Mouse (Mus musculus) limb, embryonic 14.5 days (tissue): Measurements from ENCODE around the gene Fam166a. TPM values are rescaled to one million over a fixed set of nuclear protein-coding genes. Genes with fewer than 3 reads are reported as not detected.

Experiments
- ATAC-seq: fragments of 200-750 bp; cut with Nextera tagmentation; 2 replicates; pipeline ENCODE4 v1.8.0; 2017; ENCODE audit warnings: low read depth, moderate number of reproducible peaks, moderate TSS enrichment; ENCODE audit not compliant: low FRiP score
- DNase-seq: peaks from one replicate; pipeline ENCODE4 v3.0.0-alpha.2; 2015; ENCODE audit warnings: low spot score
- H3K27ac ChIP-seq: fragments of 300-500 bp; sonication (generic); replicated peaks from 2 replicates; pipeline ENCODE4 v1.5.1; 2014; ENCODE audit warnings: low read depth, mild to moderate bottlenecking, low read length, moderate library complexity, mixed read lengths
- H3K27me3 ChIP-seq: fragments of 300-500 bp; sonication (generic); 2 replicates; pipeline ENCODE4 v1.6.1; 2014; ENCODE audit warnings: low read length, mixed read lengths; ENCODE audit not compliant: control insufficient read depth, insufficient read depth
- H3K36me3 ChIP-seq: fragments of 300-500 bp; sonication (generic); 2 replicates; pipeline ENCODE4 v1.6.1; 2014; ENCODE audit warnings: mild to moderate bottlenecking, low read length, moderate library complexity, mixed read lengths; ENCODE audit not compliant: control insufficient read depth, insufficient read depth
- H3K4me1 ChIP-seq: fragments of 300-500 bp; sonication (generic); 2 replicates; pipeline ENCODE4 v1.6.1; 2014; ENCODE audit warnings: antibody characterized with exemption, low read length, mixed read lengths; ENCODE audit not compliant: control insufficient read depth, insufficient read depth
- H3K4me2 ChIP-seq: fragments of 300-500 bp; sonication (generic); replicated peaks from 2 replicates; pipeline ENCODE4 v1.6.1; 2014; ENCODE audit warnings: low read depth, mild to moderate bottlenecking, low read length, moderate library complexity; ENCODE audit not compliant: severe bottlenecking
- H3K4me3 ChIP-seq: fragments of 300-500 bp; sonication (generic); replicated peaks from 2 replicates; pipeline ENCODE4 v1.5.1; 2014; ENCODE audit warnings: low read length
- H3K9ac ChIP-seq: fragments of 300-500 bp; sonication (generic); 2 replicates; pipeline ENCODE4 v1.6.1; 2014; ENCODE audit warnings: mild to moderate bottlenecking, low read depth, low read length, moderate library complexity; ENCODE audit not compliant: severe bottlenecking
- H3K9me3 ChIP-seq: fragments of 300-500 bp; sonication (generic); 2 replicates; pipeline ENCODE4 v1.6.1; 2016; ENCODE audit warnings: low read length; ENCODE audit not compliant: control insufficient read depth
- POLR2A ChIP-seq: fragments of 200-500 bp; IDR thresholded peaks from 2 replicates; pipeline ENCODE4 v1.8.0; 2012; ENCODE audit warnings: inconsistent platforms, mild to moderate bottlenecking, moderate library complexity, borderline replicate concordance; ENCODE audit not compliant: insufficient read depth, insufficient read length; ENCODE audit errors: extremely low read depth
- WGBS: fragments of 180-500 bp; shearing (Covaris S2); extraction: QIAGEN DNeasy Blood & Tissue Kit; methylation state at CpG from one replicate; pipeline ENCODE4 v1.1.7; 2014; 5-methylcytosine and 5-hydroxymethylcytosine counted together
- polyA plus RNA-seq, 2 experiments: library from polyadenylated mRNA; depleted of rRNA in 1 of 2; stranded (reverse) in 1 of 2; unstranded in 1 of 2; fragments of >200 nt; fragmentation: Nextera tagmentation in 1 of 2; extraction: Ambion mirVana in 1 of 2; gene quantifications; 2 replicates each; pipeline versions ENCODE4 v1.2.1 to v1.2.3; 2012 to 2014

The Fam166a gene
- polyA plus RNA-seq, 2 experiments: 0.17 TPM; not detected in 1

DNA sequence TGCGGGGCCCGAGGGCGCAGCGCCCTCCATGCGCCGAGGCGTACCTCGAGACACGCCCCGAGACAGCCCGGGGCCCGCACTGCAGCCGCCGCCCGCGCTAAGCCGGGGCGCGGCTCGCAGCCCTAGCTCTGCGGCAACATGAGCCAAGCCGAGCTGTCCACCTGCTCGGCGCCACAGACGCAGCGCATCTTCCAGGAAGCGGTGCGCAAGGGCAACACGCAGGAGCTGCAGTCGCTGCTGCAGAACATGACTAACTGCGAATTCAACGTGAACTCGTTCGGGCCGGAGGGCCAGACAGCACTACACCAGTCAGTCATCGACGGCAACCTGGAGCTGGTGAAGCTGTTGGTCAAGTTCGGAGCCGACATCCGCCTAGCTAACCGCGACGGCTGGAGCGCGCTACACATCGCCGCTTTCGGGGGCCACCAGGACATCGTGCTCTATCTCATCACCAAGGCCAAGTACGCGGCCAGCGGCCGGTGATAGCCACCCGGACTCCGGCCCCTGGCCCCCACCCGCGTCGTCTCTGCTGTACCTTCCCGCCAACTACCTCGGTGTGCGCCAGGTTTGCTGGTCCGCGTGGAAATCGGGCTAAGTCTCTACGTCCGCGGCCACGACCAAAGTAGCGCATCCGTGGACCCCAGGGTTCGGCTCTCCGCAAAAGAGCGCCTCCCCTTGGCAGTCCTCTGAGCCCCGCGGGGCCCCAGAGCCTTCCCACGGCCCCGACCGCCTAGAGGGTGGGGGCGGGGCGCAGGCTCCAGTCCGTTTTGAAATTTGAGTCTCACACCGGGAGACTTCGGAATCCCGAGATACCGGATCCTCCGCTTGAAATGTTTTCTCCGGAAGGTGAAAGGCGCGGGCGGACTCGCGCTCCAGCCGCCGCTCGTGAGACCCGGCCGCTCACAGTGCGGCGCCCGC, 37.3 kb upstream of the Fam166a start:
- Histone ChIP-seq H3K9me3 (no peaks in the 10 kb centered on the region), H3K4me2 (peak overlapping the region; percentile 88), H3K4me3 (peak overlapping the region; percentile 55), H3K4me1 (peaks cover 42% of the 10 kb centered on the region), H3K27ac (no peak overlapping the region; the same call in 1 of the 2 replicates), H3K36me3 (no peaks in the 10 kb centered on the region), H3K27me3 (peaks cover 58% of the 10 kb centered on the region), H3K9ac (peak overlapping the region; percentile 43)
- ATAC-seq (peak; percentile 13; the same call in 1 of the 2 replicates), DNase-seq (no peak)
- under 1% methylated on average over 95 of the region's 100 CpGs for WGBS
- no peak for TF ChIP-seq POLR2A

GRCm38 (mm10) chr2:25181891-25182397, 36.6 kb upstream of the Fam166a start:
- DNase-seq: no peak
- Histone ChIP-seq H3K4me2 (peak overlapping the region; percentile 88), H3K9ac (peak overlapping the region; percentile 43), H3K9me3 (no peaks in the 10 kb centered on the region), H3K27me3 (peaks cover 58% of the 10 kb centered on the region), H3K4me3 (peak overlapping the region; percentile 55), H3K36me3 (no peaks in the 10 kb centered on the region), H3K4me1 (peaks cover 35% of the 10 kb centered on the region), H3K27ac (no peak overlapping the region)
- TF ChIP-seq POLR2A: no peak
- ATAC-seq: no peak
- WGBS: 1% methylated on average over 16 of the region's 17 CpGs

GRCm38 (mm10) chr2:25182664-25183063, 35.9 kb upstream of the Fam166a start:
- H3K4me3 ChIP-seq: peak overlapping the region; percentile 55
- no peak overlapping the region; the same call in 1 of the 2 replicates for H3K4me2 ChIP-seq
- ATAC-seq (no peak), DNase-seq (no peak)
- 26% methylated on average over 6 of the region's 6 CpGs for WGBS
- 0 out of 2 replicates have a peak overlapping the region, but pooled peaks have one; percentile 12 for H3K9ac ChIP-seq
- peaks cover 28% of the 10 kb centered on the region for H3K4me1 ChIP-seq
- no peak overlapping the region for H3K27ac ChIP-seq
- no peaks in the 10 kb centered on the region for H3K36me3 ChIP-seq
- peaks cover 58% of the 10 kb centered on the region for H3K27me3 ChIP-seq
- H3K9me3 ChIP-seq: no peaks in the 10 kb centered on the region
- TF ChIP-seq POLR2A: no peak

DNA sequence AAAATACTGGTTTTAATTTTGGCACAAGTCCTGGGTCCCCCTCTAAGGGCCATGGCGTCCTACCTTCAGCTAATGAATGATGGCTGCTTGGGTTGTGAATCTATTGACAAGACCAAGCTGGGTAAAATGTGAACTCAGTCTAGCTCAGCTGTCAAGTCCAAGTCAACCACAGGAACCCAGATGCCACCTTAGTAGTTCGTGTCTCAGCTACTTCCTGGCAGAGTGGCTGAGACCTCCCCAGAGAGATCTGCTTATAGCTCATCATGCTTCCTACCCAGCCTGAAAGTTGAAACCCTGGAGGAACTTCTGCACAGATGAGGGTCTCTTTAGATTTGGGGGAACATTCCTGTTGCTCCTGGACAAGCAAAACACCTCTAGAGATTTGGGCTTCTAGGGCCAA, 35.2 kb upstream of the Fam166a start:
- ATAC-seq: no peak
- H3K4me1 ChIP-seq: peaks cover 22% of the 10 kb centered on the region
- H3K9me3 ChIP-seq: no peaks in the 10 kb centered on the region
- H3K4me3 ChIP-seq: peak overlapping the region; percentile 55; the same call in 1 of the 2 replicates
- no peak for DNase-seq
- H3K4me2 ChIP-seq: no peak overlapping the region
- H3K27ac ChIP-seq: no peak overlapping the region
- H3K9ac ChIP-seq: no peak overlapping the region
- peaks cover 58% of the 10 kb centered on the region for H3K27me3 ChIP-seq
- 77% methylated on average over 2 of the region's 2 CpGs for WGBS
- no peak for TF ChIP-seq POLR2A
- H3K36me3 ChIP-seq: no peaks in the 10 kb centered on the region

GRCm38 (mm10) chr2:25184496-25184895, 34.0 kb upstream of the Fam166a start:
- TF ChIP-seq POLR2A: no peak
- Histone ChIP-seq H3K4me1 (peaks cover 18% of the 10 kb centered on the region), H3K27ac (no peak overlapping the region), H3K9ac (no peak overlapping the region), H3K9me3 (no peaks in the 10 kb centered on the region), H3K27me3 (peaks cover 54% of the 10 kb centered on the region), H3K4me2 (no peak overlapping the region), H3K36me3 (no peaks in the 10 kb centered on the region), H3K4me3 (no peak overlapping the region)
- 87% methylated on average over 7 of the region's 7 CpGs for WGBS
- no peak for DNase-seq
- ATAC-seq: no peak
